Mouse (Mus musculus): ENCODE measurements around the gene AI837181. TPM values are rescaled to one million over a fixed set of nuclear protein-coding genes. Genes with fewer than 3 reads are reported as not detected.
A peak's percentile ranks its signal among the peaks of the same experiment; 100 is the strongest.

Gene AI837181
- polyA plus RNA-seq (2012; rRNA removed), result 97.5 and 132 TPM in 2 replicates
- 57.1 and 61.9 TPM in 2 replicates for polyA plus RNA-seq (2014; fragmentation: Nextera tagmentation; extraction: Ambion mirVana)

DNA sequence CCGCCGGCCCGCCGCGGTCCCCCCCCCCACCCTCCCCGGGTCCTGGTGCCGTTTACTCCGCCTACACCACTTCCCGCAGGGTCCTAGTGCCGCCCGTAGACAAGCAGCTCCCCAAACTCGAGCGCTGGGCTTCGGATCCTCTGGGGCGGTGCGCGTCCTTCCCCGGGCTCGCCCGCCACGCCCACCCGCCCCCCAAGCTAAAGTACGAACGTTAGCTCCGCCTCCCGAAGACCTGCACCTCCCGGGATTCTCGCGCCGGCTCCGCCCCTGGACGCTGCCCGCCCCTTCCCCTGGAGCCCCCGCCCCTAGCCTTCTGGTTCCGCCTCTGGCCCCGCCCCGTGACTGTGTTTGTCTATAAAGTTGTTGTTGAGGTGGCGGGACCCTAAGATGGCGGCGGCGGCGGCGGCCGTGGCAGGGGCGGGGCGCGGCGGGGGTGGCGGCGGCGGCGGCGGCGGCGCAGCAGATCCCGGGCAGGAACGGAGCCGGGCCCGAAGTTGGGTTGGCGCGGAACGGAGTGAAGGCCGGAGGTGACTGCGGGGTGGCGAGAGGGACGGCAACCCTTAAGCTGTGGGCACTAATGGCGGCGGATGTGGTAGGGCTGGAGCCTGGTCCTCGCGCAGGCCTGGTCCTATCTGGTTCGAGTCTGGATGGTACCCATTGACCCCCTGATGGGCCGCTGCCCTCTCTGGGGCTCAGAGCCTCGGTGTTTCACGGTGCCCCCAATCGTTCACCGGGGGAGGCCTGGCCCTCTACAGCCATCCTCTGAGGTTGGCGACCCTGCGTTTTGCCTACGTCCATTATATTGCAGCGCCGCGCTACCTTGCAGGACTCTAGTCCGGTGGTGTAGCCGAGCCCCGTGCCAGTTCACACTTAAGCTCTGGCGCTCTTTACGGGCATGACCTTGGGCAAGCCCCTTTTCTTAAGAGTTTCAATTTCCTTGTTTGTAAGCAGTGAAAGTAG is at the start of gene AI837181, which contains the start of gene Drap1:
Gene AI837181, plus strand, starts transcription at position 363 of the 960 bp plus-strand sequence.
Gene Drap1, minus strand, starts transcription at position 198 of the 960 bp plus-strand sequence.
- Histone ChIP-seq H3K4me1 (ENCODE audit: control insufficient read depth, insufficient read depth, low read length) (peaks cover 19% of the 10 kb centered on the region), H3K27ac (replicated peaks; ENCODE audit: low read depth, low read length) (peak within 1 kb of the TSS; percentile 86), H3K4me2 (replicated peaks; ENCODE audit: low read depth, low read length, severe bottlenecking) (peak within 1 kb of the TSS; percentile 91), H3K27me3 (ENCODE audit: control insufficient read depth, insufficient read depth, low read length) (no peaks in the 10 kb centered on the region), H3K9ac (ENCODE audit: low read depth, low read length, severe bottlenecking) (peak within 1 kb of the TSS; percentile 90), H3K4me3 (replicated peaks; ENCODE audit: low read length) (peak within 1 kb of the TSS; percentile 91), H3K36me3 (ENCODE audit: control insufficient read depth, insufficient read depth, low read length) (peaks cover 55% of the 10 kb centered on the region), H3K9me3 (ENCODE audit: control insufficient read depth, low read length) (no peaks in the 10 kb centered on the region)
- 0 out of 2 replicates have a peak, but pooled peaks have one; percentile 31 for TF ChIP-seq POLR2A (IDR thresholded peaks at IDR 0.05; ENCODE audit: borderline replicate concordance, extremely low read depth, insufficient read depth, insufficient read length)
- peak; percentile 98 for DNase-seq (ENCODE audit: low spot score)
- WGBS, result under 1% methylated on average over 50 of the region's 87 CpGs
- peak; percentile 93 for ATAC-seq (ENCODE audit: low FRiP score, low read depth)

DNA sequence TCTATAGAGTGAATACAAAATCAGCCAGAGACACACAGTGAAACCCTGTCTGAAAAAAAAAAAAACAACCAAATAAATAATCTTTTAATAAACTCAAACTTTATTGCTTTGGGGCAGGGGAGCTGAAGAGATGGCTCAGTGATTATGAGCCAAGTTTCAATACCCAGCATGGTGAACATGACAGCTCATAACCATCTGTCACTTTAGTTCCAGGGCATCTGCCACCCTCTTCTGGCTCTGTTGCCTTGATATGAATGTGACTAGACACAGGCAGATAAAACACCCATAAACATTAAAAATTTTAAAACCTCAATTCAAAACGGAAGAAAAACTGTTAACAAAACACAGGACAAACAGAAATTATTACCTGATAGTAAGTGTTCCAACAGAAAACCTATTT is 47.5 kb upstream of the AI837181 start:
- TF ChIP-seq POLR2A (IDR thresholded peaks at IDR 0.05; ENCODE audit: borderline replicate concordance, extremely low read depth, insufficient read depth, insufficient read length), result no peak
- Histone ChIP-seq H3K4me1 (ENCODE audit: control insufficient read depth, insufficient read depth, low read length) (no peaks in the 10 kb centered on the region), H3K27ac (replicated peaks; ENCODE audit: low read depth, low read length) (no peak overlapping the region), H3K36me3 (ENCODE audit: control insufficient read depth, insufficient read depth, low read length) (peaks cover 72% of the 10 kb centered on the region), H3K9me3 (ENCODE audit: control insufficient read depth, low read length) (no peaks in the 10 kb centered on the region), H3K9ac (ENCODE audit: low read depth, low read length, severe bottlenecking) (no peak overlapping the region), H3K4me2 (replicated peaks; ENCODE audit: low read depth, low read length, severe bottlenecking) (no peak overlapping the region), H3K4me3 (replicated peaks; ENCODE audit: low read length) (no peak overlapping the region), H3K27me3 (ENCODE audit: control insufficient read depth, insufficient read depth, low read length) (no peaks in the 10 kb centered on the region)
- no peak for DNase-seq (ENCODE audit: low spot score)
- 91% methylated on average over 1 of the region's 1 CpGs for WGBS
- no peak for ATAC-seq (ENCODE audit: low FRiP score, low read depth)

DNA sequence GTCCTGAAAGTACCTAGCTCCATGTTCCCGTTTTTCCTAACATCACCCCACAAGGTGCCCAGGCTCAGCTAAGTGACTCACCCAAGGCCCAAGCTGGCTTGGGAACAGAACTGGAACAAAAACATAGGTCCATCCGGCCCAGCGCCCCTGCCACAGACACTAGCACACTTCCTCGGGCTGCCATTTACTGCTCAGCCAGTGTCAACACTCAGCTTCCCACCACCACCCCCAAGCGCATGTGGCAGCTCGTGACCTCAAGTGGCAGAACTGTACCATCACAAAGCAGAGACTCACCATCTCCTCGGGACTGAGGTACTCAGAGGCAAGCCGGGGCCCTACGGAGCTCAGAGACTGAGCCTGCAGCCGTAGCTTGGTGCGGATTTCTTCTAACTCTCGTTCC is 41.6 kb upstream of the AI837181 start:
- H3K4me2 ChIP-seq (replicated peaks; ENCODE audit: low read depth, low read length, severe bottlenecking), result no peak overlapping the region
- TF ChIP-seq POLR2A (IDR thresholded peaks at IDR 0.05; ENCODE audit: borderline replicate concordance, extremely low read depth, insufficient read depth, insufficient read length), result no peak
- no peak for DNase-seq (ENCODE audit: low spot score)
- H3K9me3 ChIP-seq (ENCODE audit: control insufficient read depth, low read length), result no peaks in the 10 kb centered on the region
- WGBS, result 90% methylated on average over 12 of the region's 12 CpGs
- peaks cover 11% of the 10 kb centered on the region for H3K4me1 ChIP-seq (ENCODE audit: control insufficient read depth, insufficient read depth, low read length)
- ATAC-seq (ENCODE audit: low FRiP score, low read depth), result no peak
- peaks cover 72% of the 10 kb centered on the region for H3K36me3 ChIP-seq (ENCODE audit: control insufficient read depth, insufficient read depth, low read length)
- no peak overlapping the region for H3K9ac ChIP-seq (ENCODE audit: low read depth, low read length, severe bottlenecking)
- no peak overlapping the region for H3K4me3 ChIP-seq (replicated peaks; ENCODE audit: low read length)
- H3K27ac ChIP-seq (replicated peaks; ENCODE audit: low read depth, low read length), result no peak overlapping the region
- no peaks in the 10 kb centered on the region for H3K27me3 ChIP-seq (ENCODE audit: control insufficient read depth, insufficient read depth, low read length)

DNA sequence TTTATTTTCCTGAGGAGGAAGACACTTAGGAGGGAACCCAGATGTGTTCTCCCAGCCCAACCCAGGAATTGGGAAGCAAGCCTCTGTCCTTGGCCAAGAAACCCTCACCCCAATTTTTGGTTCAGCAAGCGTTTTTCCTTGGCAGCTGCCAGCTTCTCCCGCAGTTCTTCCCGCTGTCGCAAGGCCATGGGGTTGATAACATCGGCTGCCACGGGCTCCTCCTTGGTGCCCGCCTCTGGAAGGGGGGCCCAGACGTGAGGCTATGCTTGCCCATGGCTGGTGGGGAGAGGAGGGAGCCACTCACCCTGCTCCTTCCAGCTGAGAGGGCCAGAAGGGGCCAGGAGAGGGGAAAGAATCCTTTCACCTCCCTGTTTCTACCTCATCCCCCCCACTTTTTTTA is 40.2 kb upstream of the AI837181 start:
- Histone ChIP-seq H3K9me3 (ENCODE audit: control insufficient read depth, low read length) (no peaks in the 10 kb centered on the region), H3K4me1 (ENCODE audit: control insufficient read depth, insufficient read depth, low read length) (peaks cover 15% of the 10 kb centered on the region), H3K27ac (replicated peaks; ENCODE audit: low read depth, low read length) (no peak overlapping the region), H3K4me2 (replicated peaks; ENCODE audit: low read depth, low read length, severe bottlenecking) (no peak overlapping the region), H3K27me3 (ENCODE audit: control insufficient read depth, insufficient read depth, low read length) (no peaks in the 10 kb centered on the region), H3K36me3 (ENCODE audit: control insufficient read depth, insufficient read depth, low read length) (peaks cover 59% of the 10 kb centered on the region), H3K4me3 (replicated peaks; ENCODE audit: low read length) (no peak overlapping the region), H3K9ac (ENCODE audit: low read depth, low read length, severe bottlenecking) (no peak overlapping the region)
- no peak for TF ChIP-seq POLR2A (IDR thresholded peaks at IDR 0.05; ENCODE audit: borderline replicate concordance, extremely low read depth, insufficient read depth, insufficient read length)
- DNase-seq (ENCODE audit: low spot score) (no peak), ATAC-seq (ENCODE audit: low FRiP score, low read depth) (no peak)
- WGBS, result 90% methylated on average over 8 of the region's 8 CpGs

DNA sequence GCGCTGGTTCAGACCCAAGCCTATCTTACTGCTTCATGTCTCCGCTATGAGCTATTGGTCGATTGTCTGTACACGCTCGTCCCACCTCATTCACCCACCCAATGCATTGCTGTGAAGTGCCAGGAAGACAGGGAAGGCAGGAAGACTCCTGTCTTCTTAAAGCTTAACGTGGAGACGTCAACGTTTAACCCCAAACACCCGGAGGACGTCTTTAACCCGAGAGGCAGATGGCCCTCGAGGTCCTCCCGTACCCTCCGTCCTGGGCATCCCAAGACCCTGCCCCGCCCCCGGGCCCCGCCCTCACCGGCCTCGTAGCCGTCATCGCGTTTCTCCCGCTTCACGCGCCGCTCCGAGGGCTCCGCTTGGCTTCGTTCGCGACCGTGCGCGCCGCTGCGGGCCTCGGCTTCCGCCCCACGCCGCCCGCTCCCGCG is 36.9 kb upstream of the AI837181 start:
- peak overlapping the region; percentile 99 for H3K4me3 ChIP-seq (replicated peaks; ENCODE audit: low read length)
- peak overlapping the region; percentile 84 for H3K4me2 ChIP-seq (replicated peaks; ENCODE audit: low read depth, low read length, severe bottlenecking)
- H3K36me3 ChIP-seq (ENCODE audit: control insufficient read depth, insufficient read depth, low read length), result peaks cover 27% of the 10 kb centered on the region
- H3K4me1 ChIP-seq (ENCODE audit: control insufficient read depth, insufficient read depth, low read length), result peaks cover 23% of the 10 kb centered on the region
- H3K27ac ChIP-seq (replicated peaks; ENCODE audit: low read depth, low read length), result peak overlapping the region; percentile 79; the same call in 1 of the 2 replicates
- WGBS, result 2% methylated on average over 39 of the region's 43 CpGs
- no peaks in the 10 kb centered on the region for H3K9me3 ChIP-seq (ENCODE audit: control insufficient read depth, low read length)
- no peak for TF ChIP-seq POLR2A (IDR thresholded peaks at IDR 0.05; ENCODE audit: borderline replicate concordance, extremely low read depth, insufficient read depth, insufficient read length)
- peak overlapping the region; percentile 91 for H3K9ac ChIP-seq (ENCODE audit: low read depth, low read length, severe bottlenecking)
- ATAC-seq (ENCODE audit: low FRiP score, low read depth) (peak; percentile 45; the same call in 1 of the 2 replicates), DNase-seq (ENCODE audit: low spot score) (no peak)
- no peaks in the 10 kb centered on the region for H3K27me3 ChIP-seq (ENCODE audit: control insufficient read depth, insufficient read depth, low read length)
